Mouse (Mus musculus): Measurements from ENCODE around the gene Mxra7. TPM values are rescaled to one million over a fixed set of nuclear protein-coding genes. Genes with fewer than 3 reads are reported as not detected.
"Not testable (repeated sequence)": the region's sequence is repeated elsewhere in the genome, so short reads cannot be mapped to it uniquely, and the experiment has no call there.

Mxra7 gene
- total RNA-seq, 2 experiments from 2014 or later: not detected

DNA sequence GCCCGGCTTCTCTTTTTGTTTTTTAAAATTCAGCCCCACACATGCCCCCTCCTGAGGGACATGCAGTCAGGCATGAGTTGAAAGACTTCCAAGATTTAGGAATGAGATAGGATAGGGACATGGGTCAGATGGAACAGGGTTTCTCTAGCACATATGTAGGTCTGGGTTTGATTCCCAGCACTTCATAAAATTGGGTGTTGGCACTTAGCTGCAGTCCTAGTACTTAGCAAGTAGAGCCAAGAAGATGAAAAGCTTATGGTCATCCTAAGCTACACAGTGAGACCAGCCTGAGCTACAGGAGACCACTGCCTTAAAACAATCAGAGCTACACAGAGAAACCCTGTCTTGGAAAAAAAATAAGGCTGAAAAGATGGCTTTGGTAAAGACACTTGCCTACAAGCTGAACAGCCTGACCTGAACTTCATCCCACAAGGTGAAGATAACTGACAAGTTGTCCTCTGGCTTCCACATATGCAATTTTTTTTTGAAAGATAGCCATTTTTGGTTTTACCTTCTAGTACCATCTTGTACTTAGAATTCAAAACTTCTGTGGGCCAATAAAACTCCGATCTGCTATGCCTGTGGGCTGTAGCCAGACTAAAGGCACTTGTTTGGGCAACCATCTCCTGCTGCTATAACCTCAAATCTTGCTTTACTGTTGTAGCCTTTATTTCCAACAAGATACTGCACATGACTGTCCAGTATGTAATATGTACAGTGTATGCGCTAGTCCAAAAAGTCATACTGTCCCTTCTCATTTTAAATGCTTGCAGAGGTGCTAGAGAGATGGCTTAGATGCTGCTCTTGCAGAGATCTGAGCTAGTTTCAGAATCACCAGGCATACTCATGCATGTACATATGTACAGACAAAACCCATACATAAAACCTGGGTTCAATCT, 19.6 kb upstream of the Mxra7 start:
- no peak for ATAC-seq (ENCODE audit: poor library complexity, severe bottlenecking)

DNA sequence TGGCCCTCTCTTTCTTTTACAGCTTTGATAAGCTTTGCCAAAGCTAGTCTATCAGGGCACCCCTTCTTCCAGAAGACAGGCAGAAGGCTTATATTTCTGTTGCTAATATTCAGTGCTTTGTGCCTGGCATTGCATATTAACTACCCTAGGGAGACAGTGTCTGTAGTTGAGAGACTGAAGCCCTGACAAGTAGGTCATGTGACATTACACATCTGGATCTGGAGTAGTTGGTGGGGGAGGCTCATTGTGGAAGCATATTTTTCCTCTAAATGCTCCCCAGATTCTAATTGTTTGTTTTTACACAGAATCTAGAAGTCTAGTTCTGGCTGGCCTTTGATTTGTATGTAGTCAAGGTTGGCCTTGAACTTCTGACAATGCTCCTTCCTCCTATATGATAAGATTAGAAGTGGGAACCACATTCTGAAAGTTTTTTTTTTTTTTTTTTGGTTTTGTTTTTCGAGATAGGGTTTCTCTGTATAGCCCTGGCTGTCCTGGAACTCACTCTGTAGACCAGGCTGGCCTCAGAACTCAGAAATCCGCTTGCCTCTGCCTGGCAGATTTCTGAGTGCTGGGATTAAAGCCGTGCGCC, 18.8 kb upstream of the Mxra7 start:
- no peak for ATAC-seq (ENCODE audit: poor library complexity, severe bottlenecking)

DNA sequence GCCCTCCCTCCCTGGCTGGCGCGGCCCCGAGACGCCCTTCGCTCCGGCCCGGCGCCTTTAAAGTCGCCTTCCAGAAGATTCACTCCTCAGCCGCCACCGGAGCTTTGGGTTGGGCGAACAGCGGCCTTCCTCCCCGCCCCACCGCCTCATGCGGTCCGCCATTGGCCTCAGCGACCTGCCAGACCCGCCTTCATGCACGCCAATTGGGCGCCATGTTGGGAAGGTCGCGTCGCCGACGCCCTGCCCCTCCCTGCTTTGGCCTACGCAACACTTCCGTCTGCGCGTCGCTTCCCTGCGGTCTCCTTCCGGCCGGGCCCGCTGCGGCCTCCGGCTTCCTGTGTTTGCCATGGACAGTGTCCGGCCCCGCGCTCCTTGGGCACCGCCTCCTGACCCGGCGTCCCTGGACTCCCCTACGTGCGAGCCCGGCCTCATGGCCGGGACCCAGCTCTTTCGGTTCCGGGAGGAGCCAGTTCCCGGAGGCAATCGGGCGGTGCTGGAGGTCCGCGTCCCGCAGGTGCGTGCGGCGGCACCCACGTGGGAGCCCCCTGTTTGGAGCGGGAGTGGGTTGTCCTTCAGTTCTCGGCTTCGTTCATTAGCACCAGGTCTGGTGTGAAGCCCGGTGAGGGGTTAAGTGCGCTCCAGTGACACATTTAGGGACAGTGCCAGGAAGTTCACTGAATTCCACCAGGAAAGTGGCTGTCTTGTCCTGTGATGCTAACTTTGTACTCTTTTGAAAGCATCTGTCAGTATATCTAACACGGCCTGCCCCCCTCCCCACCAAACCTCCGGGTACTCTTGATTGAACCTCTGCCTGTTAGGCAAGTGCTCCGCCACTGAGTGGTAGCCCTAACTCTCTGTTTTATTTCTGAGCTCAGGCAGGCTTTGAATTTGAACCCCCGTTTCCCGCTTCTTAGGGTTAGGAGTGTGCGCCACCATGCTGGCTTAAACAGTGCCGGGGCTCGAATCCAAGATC, 15.7 kb upstream of the Mxra7 start, which contains the start of the genes Mettl23 and Jmjd6:
Gene Mettl23, plus strand, starts transcription at position 18 of the 973 bp plus-strand sequence.
Gene Jmjd6, minus strand, starts transcription at position 189 of the 973 bp plus-strand sequence.
- ATAC-seq (ENCODE audit: poor library complexity, severe bottlenecking): peak; percentile 93

DNA sequence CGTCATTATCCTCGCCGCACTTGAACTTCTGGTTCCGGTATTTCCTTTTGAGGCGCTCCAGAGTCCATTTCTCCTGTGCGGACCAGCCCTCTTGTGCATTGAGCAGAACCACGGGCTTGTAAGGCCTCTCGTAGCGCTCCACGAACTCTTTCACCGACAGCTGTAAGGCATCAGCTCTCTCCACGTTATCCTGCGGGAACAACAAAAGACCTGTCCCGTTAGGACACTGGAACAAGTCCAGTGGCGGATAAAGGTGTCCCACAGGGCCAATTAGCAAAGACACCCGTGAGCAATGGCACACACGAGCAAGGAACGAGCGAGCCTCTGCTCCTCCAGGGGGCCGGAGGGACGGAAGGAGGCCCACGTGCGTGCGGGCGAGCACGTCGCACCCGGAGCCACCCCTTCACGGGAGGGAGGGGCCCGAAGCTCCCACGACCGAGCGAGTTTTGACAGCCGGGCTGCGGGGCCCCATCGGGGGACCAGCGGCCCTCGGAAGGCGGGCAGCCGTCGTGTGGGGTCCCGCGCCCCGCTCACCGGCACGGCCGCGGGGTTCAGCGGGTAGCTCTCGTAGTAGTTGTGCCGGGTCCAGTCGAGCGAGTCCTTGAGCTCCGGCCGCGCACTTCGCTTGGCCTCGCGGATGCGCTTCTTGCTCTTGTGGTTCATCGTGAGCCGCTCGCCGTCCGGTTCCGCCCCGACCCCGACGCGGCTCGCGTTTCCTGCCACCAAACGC, 14.8 kb upstream of the Mxra7 start:
- ATAC-seq (ENCODE audit: poor library complexity, severe bottlenecking): peak; percentile 54

DNA sequence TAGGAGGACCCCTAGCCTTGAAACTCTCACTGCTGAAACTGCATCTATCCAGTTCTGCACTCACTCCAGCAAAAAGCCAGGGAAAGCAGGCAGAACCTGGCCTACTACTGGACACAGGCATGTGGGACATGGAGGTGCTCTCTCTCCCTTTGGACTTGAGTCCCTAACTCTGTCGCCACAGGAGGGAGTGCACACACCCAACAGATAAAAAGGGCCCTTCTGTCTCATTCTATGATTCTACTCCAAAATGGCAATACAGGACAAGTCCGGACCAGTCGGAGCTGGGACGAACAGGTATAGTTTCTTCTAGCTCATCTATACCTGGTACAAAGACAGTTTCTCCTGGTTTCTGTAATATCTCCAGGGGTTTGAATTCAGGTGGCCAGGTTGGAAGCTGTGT, 12.9 kb upstream of the Mxra7 start:
- no peak for ATAC-seq (ENCODE audit: poor library complexity, severe bottlenecking)

DNA sequence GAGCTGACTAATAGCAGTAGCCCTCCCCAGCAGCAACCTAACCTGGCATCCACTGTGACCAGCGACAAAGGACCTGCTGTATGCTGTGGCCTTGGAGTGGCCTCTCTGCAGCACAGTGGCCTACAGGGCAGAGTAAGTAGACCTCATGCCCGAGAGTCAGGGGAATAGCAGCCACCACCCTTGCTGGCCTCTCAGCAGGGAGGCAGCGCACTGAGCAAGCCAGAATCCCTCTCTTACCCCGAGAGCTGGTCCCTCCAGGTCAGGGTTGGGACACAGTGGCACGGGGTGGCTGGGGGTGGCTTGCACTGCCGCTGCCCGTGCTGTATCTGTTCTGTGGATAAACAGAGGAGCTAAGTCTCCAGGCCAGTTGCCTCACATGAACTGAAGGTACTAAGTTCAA, 11.8 kb upstream of the Mxra7 start:
- no peak for ATAC-seq (ENCODE audit: poor library complexity, severe bottlenecking)

DNA sequence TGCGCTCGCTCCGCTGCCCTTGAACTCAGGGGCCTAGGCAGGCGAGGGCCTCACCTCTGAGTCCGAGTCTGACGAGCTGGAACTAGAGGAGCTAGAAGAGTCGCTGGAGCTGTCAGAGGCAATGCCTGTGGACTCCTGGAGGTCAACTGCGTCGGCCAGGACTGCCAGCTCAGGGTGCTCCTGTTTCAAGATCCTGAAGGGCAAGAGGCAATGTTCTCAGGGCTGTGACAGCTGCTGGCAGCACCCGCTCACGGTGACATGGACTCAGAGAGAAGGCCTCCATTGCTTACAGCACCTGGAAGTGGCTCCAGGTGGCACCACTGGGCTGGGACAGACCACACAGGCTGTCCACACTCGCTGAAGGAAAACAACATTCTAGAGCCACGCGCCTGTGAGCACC, 11.1 kb upstream of the Mxra7 start:
- ATAC-seq (ENCODE audit: poor library complexity, severe bottlenecking): no peak

DNA sequence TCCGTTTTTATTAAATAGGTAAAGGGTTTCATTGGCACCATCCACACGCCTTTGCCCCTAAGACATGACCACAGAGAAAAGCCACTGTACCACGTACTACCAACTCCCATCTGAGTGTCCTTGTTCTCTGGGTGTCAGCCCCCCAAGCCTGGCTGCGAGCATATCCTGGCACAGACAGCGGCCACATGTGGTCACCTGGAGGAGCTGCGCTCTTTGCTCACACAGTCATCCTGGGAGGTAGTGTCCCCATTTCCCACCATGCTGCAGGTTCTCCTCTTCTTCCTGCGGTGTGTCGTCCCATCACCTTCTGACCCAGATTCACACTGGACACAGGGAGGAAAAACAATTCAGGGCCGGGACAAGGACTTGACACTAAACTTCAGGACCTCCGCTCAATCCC, 9.6 kb upstream of the Mxra7 start:
- no peak for ATAC-seq (ENCODE audit: poor library complexity, severe bottlenecking)

DNA sequence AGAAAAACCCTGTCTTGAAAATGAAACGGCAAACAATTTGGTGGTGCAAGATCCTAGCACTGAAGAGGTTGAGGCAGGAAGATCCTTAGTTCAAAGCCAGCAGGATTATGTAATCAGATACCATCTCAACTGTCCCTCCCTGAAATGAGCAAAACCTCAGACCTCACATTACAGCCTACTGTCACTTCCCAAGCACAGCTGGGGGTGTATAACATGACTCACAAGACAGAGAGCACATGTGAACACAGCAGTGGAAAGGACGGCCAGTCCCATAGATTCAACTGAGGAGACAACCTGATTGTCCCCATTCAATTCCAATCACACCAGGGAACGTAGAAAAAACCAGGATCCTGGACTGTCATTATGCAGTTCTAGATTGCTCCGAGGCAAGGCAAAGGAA, 8.4 kb upstream of the Mxra7 start:
- ATAC-seq (ENCODE audit: poor library complexity, severe bottlenecking): peak; percentile 56

DNA sequence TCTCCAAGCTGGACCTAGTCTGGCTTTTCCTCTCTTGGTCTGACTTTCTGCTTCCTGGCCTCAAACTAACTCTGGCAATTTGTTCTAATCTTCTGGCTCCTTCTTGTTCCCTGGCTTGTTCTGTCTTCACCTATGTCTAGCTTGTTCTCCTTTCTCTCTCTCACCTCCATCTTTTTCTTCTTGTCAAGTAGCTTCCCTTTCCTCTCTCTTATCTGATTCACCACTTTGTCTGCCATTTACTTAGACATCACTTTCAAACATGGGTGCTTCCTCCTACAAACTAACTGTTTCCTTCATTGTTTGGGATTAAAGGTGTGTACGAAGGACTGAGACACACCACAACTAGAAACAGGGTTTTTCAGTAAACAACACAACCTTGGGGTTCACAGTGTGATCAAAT, 7.1 kb upstream of the Mxra7 start:
- no peak for ATAC-seq (ENCODE audit: poor library complexity, severe bottlenecking)

DNA sequence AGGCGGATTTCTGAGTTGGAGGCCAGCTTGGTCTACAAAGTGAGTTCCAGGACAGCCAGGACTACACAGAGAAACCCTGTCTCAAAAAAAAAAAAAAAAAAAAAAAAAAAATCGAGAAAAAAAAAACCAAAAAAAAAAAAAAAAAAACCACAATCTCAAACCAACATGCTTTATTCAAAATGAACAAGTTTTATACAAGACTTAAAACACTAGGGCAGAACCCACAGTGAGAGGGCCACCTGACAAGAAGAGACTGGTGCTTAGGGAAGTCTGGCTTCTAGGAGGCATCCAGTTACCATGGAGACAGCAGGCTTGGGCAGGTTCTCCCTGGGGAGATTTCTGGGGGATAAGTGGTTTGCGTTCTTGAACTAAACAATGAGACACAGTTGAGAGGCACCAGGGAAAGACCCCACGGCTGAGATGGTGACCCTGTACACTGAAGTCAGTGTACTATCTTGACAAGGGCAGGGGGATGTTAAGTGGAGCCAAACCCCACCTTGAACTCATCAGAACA, 4.4 kb upstream of the Mxra7 start:
- no peak for ATAC-seq (ENCODE audit: poor library complexity, severe bottlenecking)

DNA sequence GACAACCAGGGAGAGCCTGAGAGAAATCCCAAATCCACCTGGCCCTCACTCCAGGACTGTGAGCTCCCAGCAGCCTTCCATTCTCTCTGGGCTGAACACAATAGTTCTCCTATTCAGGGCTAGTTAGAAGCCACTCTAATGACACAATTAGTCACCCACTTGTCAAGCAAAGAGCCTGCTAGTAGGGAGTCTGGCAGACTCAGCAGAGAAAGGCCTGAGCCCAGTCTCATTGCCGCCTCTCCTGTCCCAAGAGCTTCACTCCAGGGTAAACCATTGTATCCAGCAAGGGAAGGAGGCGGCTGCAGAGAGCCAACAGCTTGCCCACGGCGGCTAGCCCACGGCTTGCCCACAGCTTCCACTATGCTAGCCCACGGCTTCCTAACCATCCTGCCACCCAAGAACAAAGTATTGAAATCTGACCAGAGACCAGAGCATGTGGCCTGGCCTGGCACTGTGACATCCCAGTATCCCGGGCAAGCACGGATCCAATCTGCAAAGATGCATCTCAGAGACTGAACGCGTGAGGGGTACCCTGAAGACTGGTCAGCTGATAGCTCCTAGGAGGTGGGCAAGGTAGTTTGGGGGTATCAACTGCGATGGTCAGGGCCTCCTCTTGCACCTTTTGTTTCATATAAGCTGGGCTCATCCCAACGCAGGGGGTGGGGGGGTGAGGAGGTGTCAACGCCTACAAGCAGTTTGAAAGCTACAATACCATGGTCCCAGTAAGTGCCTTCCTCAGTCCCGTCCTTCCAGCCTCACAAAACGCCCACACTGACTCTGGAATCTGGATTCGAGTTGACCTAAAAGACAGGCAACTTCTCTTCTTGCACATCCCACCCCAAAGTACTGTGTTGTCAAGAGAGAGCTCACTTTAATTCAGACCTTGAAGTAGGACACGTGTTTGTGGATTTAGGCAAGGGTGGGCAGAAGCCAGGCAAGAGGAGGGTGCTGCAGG, 1.0 kb downstream of the Mxra7 start:
- ATAC-seq (ENCODE audit: poor library complexity, severe bottlenecking): no peak

DNA sequence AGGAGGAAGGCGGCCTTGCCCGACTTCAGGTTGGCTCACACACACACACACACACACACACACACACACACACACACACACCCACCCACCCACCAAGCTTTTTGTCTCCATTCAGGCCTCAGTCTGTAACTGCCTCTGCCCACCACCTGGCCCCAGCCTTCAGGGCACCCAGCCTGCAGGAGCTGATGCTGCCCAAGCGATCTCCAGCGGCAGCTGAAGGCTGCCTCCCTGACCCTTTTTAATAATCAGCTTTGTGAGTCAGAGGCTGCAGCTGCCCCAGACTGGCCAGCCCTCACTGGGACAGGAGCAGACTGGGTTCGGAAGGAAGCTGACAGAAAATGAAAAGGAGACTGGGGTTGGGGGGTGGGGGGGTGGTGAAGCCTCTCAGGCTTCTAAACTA, 2.6 kb downstream of the Mxra7 start:
- no peak for ATAC-seq (ENCODE audit: poor library complexity, severe bottlenecking)

DNA sequence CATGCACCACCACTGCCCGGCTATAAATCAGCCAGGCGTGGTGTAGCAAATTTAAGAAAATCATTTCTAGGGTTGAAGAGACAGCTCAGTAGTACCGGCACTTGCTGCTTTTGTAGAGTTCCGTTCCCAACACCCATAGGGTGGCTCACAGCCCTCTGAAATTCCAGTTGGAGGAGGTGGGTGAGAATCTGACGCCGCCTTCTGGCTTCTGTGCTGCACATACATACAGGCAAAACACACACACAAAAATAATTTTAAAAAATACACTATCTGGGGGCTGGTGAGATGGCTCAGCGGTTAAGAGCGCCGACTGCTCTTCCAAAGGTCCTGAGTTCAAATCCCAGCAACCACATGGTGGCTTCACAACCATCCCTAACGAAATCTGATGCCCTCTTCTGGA, 4.0 kb downstream of the Mxra7 start:
- not testable (repeated sequence) for ATAC-seq (ENCODE audit: poor library complexity, severe bottlenecking)

DNA sequence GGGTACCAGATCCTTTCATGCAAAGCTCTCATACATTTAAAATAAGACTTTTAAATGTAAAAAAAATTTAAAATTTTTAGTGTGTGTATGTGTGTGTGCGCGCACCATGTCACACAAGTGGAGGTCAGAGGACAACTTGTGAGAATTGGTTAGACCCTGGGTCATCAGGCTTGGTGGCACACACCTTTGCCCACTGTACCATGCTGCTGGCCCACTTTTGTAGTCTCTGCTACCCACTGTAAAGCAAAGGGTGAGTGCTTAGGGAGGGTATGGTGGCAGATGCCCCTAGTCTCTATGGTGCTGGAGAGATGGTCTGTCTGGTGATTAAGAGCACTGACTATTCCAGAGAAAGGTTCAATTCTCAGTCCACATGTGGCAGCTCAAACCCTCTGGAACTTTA, 4.6 kb downstream of the Mxra7 start:
- no peak for ATAC-seq (ENCODE audit: poor library complexity, severe bottlenecking)

DNA sequence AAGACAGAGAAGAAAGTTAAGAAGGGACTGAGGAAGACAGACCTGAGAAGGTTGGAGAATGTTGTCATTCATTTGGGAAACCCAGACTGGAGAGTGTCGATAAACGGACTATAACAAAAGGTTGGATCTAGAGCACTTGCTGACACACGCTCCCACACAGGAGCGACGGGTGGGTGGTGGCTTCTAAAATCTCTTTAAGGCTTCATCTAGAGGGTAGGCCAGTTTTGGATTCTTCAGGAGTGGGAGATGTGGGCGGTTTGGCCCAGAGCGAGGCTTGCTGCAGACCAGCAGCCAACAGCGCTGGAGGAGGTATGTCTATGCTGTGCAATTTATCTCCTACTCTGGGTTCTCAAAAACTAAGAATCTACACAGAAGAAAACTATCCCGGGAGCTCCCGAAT, 5.2 kb downstream of the Mxra7 start:
- ATAC-seq (ENCODE audit: poor library complexity, severe bottlenecking): no peak

DNA sequence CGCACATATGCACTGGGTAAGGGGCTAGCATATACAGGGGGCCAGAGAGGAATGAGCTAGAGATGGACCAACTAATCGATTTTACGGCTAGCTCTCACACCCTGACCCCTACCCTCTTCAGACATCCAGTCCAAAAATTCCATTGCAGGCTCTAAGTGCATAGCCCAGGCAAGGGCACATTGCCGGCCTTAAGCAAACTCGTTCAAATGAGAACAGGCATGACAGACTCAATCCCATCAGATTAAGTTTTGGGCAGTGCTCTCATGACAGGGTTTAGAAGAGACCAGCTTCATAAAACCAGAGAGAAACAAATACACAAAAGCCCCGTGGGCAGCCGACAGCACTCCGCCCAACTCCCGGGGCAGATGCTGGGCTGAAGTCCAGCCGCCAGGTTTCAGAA, 5.6 kb downstream of the Mxra7 start:
- no peak for ATAC-seq (ENCODE audit: poor library complexity, severe bottlenecking)

DNA sequence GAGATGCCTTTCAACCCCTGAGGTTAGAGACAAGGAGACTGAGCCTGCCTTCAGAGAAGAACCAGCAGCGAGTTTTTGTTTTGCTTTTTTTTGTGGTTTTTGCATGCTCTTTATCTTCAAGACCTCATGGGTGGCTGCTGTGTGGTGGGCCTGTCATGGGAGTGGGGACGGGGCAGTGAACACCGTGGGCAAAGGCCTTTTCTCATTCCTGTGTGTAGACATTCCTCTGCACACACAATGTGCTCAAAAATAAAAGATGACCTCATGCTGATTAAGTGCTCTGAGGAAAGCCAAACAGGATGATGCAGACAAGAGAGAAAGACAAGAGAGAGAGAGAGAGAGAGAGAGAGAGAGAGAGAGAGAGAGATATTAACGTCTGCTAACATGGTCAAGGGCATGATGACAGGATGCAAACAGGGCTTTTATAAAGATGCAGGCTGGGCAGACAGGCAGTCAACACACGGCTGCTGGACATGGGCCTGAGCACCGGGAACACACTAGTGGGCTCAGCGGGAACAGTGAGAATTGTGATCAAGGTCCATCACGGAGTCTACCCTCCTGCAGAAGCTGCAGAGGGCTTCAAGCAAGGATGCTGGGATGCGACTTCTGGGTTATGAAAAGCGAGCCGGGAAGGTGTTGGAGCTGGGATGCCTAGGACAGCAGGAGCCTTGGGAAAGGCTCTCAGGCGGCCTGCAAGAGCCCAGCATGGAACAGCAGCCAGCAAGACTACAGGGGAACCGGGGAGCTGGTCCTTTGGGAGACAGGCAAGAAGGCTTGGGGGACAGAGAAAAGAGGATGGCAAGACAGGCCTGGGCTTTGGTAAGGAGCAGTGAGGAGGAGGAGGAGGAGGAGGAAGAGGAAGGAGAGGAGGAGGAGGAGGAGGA, 6.5 kb downstream of the Mxra7 start:
- ATAC-seq (ENCODE audit: poor library complexity, severe bottlenecking): no peak

Data from megakaryocyte, adult 5-6 weeks (primary cell).